Mouse (Mus musculus) intestine, embryonic 14.5 days (tissue): ENCODE measurements around the gene Nr2e3. TPM values are rescaled to one million over a fixed set of nuclear protein-coding genes. Genes with fewer than 3 reads are reported as not detected.
"Not testable (repeated sequence)": the region's sequence is repeated elsewhere in the genome, so short reads cannot be mapped to it uniquely, and the experiment has no call there.

Experiments
- ATAC-seq: fragments of 200-750 bp; cut with Nextera tagmentation; replicated peaks from 2 replicates; pipeline ENCODE4 v1.8.0; 2017; ENCODE audit warnings: low read depth, moderate number of reproducible peaks, moderate TSS enrichment, moderate library complexity; ENCODE audit not compliant: low FRiP score, low TSS enrichment
- DNase-seq: peaks from one replicate; pipeline ENCODE4 v3.0.0-alpha.2; 2018; ENCODE audit warnings: low spot score
- H3K27ac ChIP-seq: fragments of 300-500 bp; sonication (generic); 2 replicates; pipeline ENCODE4 v1.5.1; 2014; ENCODE audit warnings: low read depth, mild to moderate bottlenecking, control low read depth
- H3K27me3 ChIP-seq: fragments of 300-500 bp; sonication (generic); replicated peaks from 2 replicates; pipeline ENCODE4 v1.6.1; 2014; ENCODE audit warnings: low read length, control low read depth; ENCODE audit not compliant: control insufficient read depth, insufficient read depth
- H3K36me3 ChIP-seq: fragments of 300-500 bp; sonication (generic); 2 replicates; pipeline ENCODE4 v1.6.1; 2014; ENCODE audit warnings: low read length, control low read depth; ENCODE audit not compliant: control insufficient read depth, insufficient read depth
- H3K4me1 ChIP-seq: fragments of 300-500 bp; sonication (generic); replicated peaks from 2 replicates; pipeline ENCODE4 v1.6.1; 2014; ENCODE audit warnings: low read length, control low read depth, mixed read lengths; ENCODE audit not compliant: control insufficient read depth, insufficient read depth
- H3K4me2 ChIP-seq: fragments of 300-500 bp; sonication (generic); 2 replicates; pipeline ENCODE4 v1.6.1; 2014; ENCODE audit warnings: low read length
- H3K4me3 ChIP-seq: fragments of 300-500 bp; sonication (generic); 2 replicates; pipeline ENCODE4 v1.5.1; 2014; ENCODE audit warnings: low read depth, low read length, control low read depth, mixed read lengths
- H3K9ac ChIP-seq: fragments of 300-500 bp; sonication (generic); 2 replicates; pipeline ENCODE4 v1.6.1; 2014; ENCODE audit warnings: mild to moderate bottlenecking, low read length
- H3K9me3 ChIP-seq: fragments of 300-500 bp; sonication (generic); 2 replicates; pipeline ENCODE4 v1.6.1; 2016; ENCODE audit warnings: low read length, control low read depth; ENCODE audit not compliant: control insufficient read depth
- WGBS: fragments of 180-500 bp; shearing (Covaris S2); extraction: QIAGEN DNeasy Blood & Tissue Kit; methylation state at CpG from one replicate; pipeline ENCODE4 v1.1.7; 2014; 5-methylcytosine and 5-hydroxymethylcytosine counted together
- polyA plus RNA-seq: library from polyadenylated mRNA; unstranded; fragments of >200 nt; fragmentation: Nextera tagmentation; extraction: Ambion mirVana; gene quantifications from 2 replicates; pipeline ENCODE4 v1.2.1, GENCODE M21; 2014

Gene Nr2e3
- polyA plus RNA-seq, 1 experiment from 2014 or later, result 0.54 TPM

DNA sequence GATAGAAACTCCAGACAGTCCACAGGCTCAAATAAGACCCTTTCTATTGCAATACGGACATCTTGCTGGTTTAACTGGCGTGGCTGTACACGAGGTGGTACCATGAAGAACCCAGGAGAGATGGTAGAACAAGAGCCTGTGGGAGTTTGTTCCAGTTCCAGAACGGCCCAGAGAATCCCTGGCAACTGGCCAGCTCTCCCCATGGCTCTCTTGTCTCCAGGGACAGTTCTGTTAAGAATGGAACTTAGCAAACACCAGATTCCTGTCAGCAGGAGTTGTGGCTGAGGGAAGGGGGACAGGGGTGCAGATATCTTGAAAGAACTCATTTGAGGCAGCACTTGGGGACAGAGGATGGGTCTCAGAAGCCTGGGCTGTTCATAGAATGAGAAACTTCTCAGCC, 10.8 kb upstream of the Nr2e3 start:
- Histone ChIP-seq H3K9me3 (no peaks in the 10 kb centered on the region), H3K4me1 (no peaks in the 10 kb centered on the region), H3K27ac (no peak overlapping the region), H3K9ac (no peak overlapping the region), H3K4me2 (no peak overlapping the region), H3K27me3 (no peaks in the 10 kb centered on the region), H3K36me3 (peaks cover 3% of the 10 kb centered on the region), H3K4me3 (no peak overlapping the region)
- ATAC-seq, result no peak
- 66% methylated on average over 4 of the region's 4 CpGs for WGBS
- no peak for DNase-seq

GRCm38 (mm10) chr9:59969383-59969782, 8.9 kb upstream of the Nr2e3 start:
- 32% methylated on average over 6 of the region's 6 CpGs for WGBS
- DNase-seq (peak; percentile 73), ATAC-seq (peak; percentile 72; the same call in 1 of the 2 replicates)
- no peaks in the 10 kb centered on the region for H3K4me1 ChIP-seq
- no peaks in the 10 kb centered on the region for H3K27me3 ChIP-seq
- no peak overlapping the region for H3K4me3 ChIP-seq
- peaks cover 3% of the 10 kb centered on the region; the same call in 1 of the 2 replicates for H3K36me3 ChIP-seq
- H3K9ac ChIP-seq, result no peak overlapping the region
- H3K9me3 ChIP-seq, result no peaks in the 10 kb centered on the region
- H3K4me2 ChIP-seq, result no peak overlapping the region
- H3K27ac ChIP-seq, result no peak overlapping the region

- Histone ChIP-seq H3K4me2 (no peak overlapping the region), H3K27me3 (no peaks in the 10 kb centered on the region), H3K4me1 (no peaks in the 10 kb centered on the region), H3K4me3 (no peak overlapping the region), H3K36me3 (no peaks in the 10 kb centered on the region), H3K9me3 (no peaks in the 10 kb centered on the region), H3K27ac (no peak overlapping the region), H3K9ac (no peak overlapping the region)
- no peak for ATAC-seq
- DNase-seq, result no peak
- whole genome bisulfite sequencing, result 72% methylated on average over 10 of the region's 10 CpGs
Measured at GRCm38 (mm10) chr9:59965046-59965445, 4.6 kb upstream of the Nr2e3 start.

DNA sequence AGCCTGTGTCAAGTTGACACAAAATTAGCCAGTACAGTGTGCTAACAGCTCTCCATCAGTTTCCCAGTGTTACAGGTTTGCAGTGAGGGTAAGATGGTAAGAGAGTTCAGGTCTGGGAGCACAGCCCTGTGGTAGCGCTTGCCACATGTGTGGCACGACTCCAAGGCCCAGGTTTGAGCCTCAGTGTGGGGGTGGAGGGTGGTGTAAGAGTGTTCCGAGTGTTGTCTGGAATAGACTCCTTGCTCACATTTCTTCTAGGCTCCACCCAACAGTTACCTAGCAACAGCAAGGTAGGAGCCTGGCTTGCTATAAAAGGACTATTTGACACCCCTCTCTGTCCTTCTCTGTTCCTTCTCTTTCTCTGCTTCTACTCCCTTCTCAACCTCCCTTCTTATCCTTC, 3.9 kb upstream of the Nr2e3 start:
- H3K9me3 ChIP-seq, result no peaks in the 10 kb centered on the region
- no peaks in the 10 kb centered on the region for H3K4me1 ChIP-seq
- H3K4me2 ChIP-seq, result no peak overlapping the region
- DNase-seq (no peak), ATAC-seq (no peak)
- no peak overlapping the region for H3K9ac ChIP-seq
- WGBS, result 50% methylated on average over 3 of the region's 3 CpGs
- no peak overlapping the region for H3K4me3 ChIP-seq
- H3K27ac ChIP-seq, result no peak overlapping the region
- no peaks in the 10 kb centered on the region for H3K27me3 ChIP-seq
- no peaks in the 10 kb centered on the region for H3K36me3 ChIP-seq

- H3K27me3 ChIP-seq, result no peaks in the 10 kb centered on the region
- H3K4me3 ChIP-seq, result no peak overlapping the region
- WGBS, result 67% methylated on average over 14 of the region's 14 CpGs
- no peaks in the 10 kb centered on the region for H3K4me1 ChIP-seq
- no peak overlapping the region for H3K27ac ChIP-seq
- no peak overlapping the region for H3K9ac ChIP-seq
- no peak overlapping the region for H3K4me2 ChIP-seq
- no peaks in the 10 kb centered on the region for H3K9me3 ChIP-seq
- DNase-seq, result no peak
- ATAC-seq, result no peak
- H3K36me3 ChIP-seq, result no peaks in the 10 kb centered on the region
Measured at GRCm38 (mm10) chr9:59961201-59961955, 919 bp upstream of the Nr2e3 start.

- Histone ChIP-seq H3K36me3 (no peaks in the 10 kb centered on the region), H3K9me3 (no peaks in the 10 kb centered on the region)
Measured at GRCm38 (mm10) chr9:59959276-59959675, 1.2 kb downstream of the Nr2e3 start.

GRCm38 (mm10) chr9:59958115-59958514, 2.3 kb downstream of the Nr2e3 start:
- not testable (repeated sequence) for H3K9ac ChIP-seq, H3K27me3 ChIP-seq, ATAC-seq, DNase-seq, H3K4me3 ChIP-seq, H3K4me2 ChIP-seq, H3K9me3 ChIP-seq, H3K4me1 ChIP-seq, H3K36me3 ChIP-seq
- WGBS, result 68% methylated on average over 1 of the region's 1 CpGs
- H3K27ac ChIP-seq, result 0 out of 2 replicates have a peak overlapping the region, but pooled peaks have one; percentile 16

More at GRCm38 (mm10) chr9:59959276-59959675, 1.2 kb downstream of the Nr2e3 start:
- Histone ChIP-seq H3K27me3 (no peaks in the 10 kb centered on the region), H3K4me2 (no peak overlapping the region), H3K4me1 (0 out of 2 replicates have a peak, but pooled peaks cover 5% of the 10 kb centered on the region), H3K9ac (no peak overlapping the region), H3K27ac (no peak overlapping the region), H3K4me3 (no peak overlapping the region)
- ATAC-seq (peak; percentile 61; the same call in 1 of the 2 replicates), DNase-seq (peak; percentile 92)
- 4% methylated on average over 8 of the region's 8 CpGs for WGBS

DNA sequence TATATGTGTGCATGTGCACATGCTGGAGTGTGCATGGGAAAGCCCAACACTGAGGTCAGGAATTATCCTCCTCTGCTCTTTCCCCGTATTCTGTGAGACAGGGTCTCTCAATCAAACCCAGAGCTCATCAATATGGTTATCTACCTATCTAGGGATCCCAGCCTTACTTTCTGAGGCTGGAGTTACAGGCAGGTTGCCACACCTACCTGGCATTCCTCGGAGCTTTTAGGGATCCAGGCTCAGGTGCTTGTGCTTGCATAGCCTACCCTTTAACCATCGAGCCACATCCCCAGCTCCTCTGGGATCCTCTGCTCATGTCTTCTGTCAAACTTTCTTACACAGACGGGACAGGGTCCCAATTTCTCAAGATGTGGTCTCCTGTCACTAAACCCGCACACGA, 4.0 kb downstream of the Nr2e3 start:
- Histone ChIP-seq H3K27me3 (no peaks in the 10 kb centered on the region), H3K9ac (peak overlapping the region; percentile 13; the same call in 1 of the 2 replicates), H3K4me3 (peak overlapping the region; percentile 8; the same call in 1 of the 2 replicates), H3K4me1 (0 out of 2 replicates have a peak, but pooled peaks cover 5% of the 10 kb centered on the region), H3K36me3 (no peaks in the 10 kb centered on the region), H3K27ac (no peak overlapping the region), H3K9me3 (no peaks in the 10 kb centered on the region), H3K4me2 (peak overlapping the region; percentile 29)
- ATAC-seq, result no peak
- WGBS, result 29% methylated on average over 6 of the region's 6 CpGs
- no peak for DNase-seq

DNA sequence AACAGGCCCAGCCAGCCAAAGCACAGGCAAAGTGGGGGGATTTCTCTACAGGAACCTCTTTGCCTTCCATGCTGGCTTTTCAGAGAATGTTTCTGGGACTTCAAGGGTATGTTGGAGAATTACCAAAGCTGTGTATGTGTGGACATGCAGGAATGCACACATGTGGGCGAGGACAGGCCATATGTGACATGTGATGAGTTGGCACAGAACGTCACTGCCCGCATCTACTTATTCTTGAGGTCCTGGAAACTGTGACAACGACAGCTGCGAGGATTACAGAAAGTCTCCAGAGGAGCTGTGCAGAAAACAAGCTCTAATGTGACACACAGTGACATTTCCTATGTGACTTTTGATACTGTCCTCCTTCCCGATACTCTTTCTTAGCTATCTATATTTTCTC, 4.8 kb downstream of the Nr2e3 start:
- 0 out of 2 replicates have a peak, but pooled peaks cover 5% of the 10 kb centered on the region for H3K4me1 ChIP-seq
- WGBS, result 80% methylated on average over 6 of the region's 6 CpGs
- no peak overlapping the region for H3K4me2 ChIP-seq
- no peaks in the 10 kb centered on the region for H3K9me3 ChIP-seq
- no peak overlapping the region for H3K9ac ChIP-seq
- H3K27ac ChIP-seq, result no peak overlapping the region
- DNase-seq (no peak), ATAC-seq (no peak)
- H3K27me3 ChIP-seq, result no peaks in the 10 kb centered on the region
- H3K36me3 ChIP-seq, result no peaks in the 10 kb centered on the region
- H3K4me3 ChIP-seq, result no peak overlapping the region
